Mouse (Mus musculus) gastrocnemius, adult 2 months (tissue): ENCODE data around the gene Mdga1. TPM values are rescaled to one million over a fixed set of nuclear protein-coding genes. Genes with fewer than 3 reads are reported as not detected.
A peak's percentile ranks its signal among the peaks of the same experiment; 100 is the strongest.

Source experiments
- DNase-seq: peaks from one replicate; pipeline ENCODE4 v3.0.0; 2022
- H3K27ac ChIP-seq: fragments of 200-600 bp; 2 replicates; pipeline ENCODE4 v1.8.1; 2022; ENCODE audit warnings: mild to moderate bottlenecking
- H3K4me3 ChIP-seq: fragments of 200-600 bp; 2 replicates; pipeline ENCODE4 v1.8.1; 2022; ENCODE audit warnings: mild to moderate bottlenecking, moderate library complexity
- CTCF ChIP-seq: fragments of 200-600 bp; IDR thresholded peaks from 2 replicates; pipeline ENCODE4 v1.8.1; 2022; ENCODE audit warnings: antibody characterized with exemption, mild to moderate bottlenecking, moderate library complexity
- intact Hi-C: fragments of 180-260 bp; cut with DNase I; formaldehyde crosslinking; loops from one replicate; pipeline ENCODE4 v1.15.1; 2025
- total RNA-seq, 2 experiments: library from RNA; stranded (reverse); gene quantifications; 2 replicates each; pipeline ENCODE4 v1.2.3; 2021

Gene Mdga1
- total RNA-seq, 2 experiments from 2014 or later = 29.5 to 41.3 TPM

DNA sequence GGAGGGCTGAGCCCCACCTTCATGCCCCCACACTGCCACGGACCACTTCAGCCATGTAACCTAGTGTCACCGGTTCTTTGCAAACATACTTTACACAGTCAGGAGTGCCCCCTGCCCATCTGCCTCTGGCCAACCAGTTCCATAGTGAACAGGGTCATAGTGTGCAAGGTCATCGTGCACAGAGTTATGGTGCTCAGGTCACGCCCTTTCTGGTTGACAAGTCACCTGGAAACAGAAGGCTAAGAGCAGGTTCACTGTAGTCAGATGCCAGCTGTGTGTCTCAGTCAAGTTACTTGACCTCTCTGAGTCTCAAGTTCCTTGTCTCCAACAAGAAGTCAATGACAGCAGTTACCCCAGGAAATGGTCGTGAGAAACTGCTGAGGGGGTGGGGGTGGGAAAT, 65.2 kb downstream of the Mdga1 start:
- no peak overlapping the region for H3K27ac ChIP-seq
- intact Hi-C loops = no loop called here
- no peak for TF ChIP-seq CTCF
- no peak overlapping the region for H3K4me3 ChIP-seq
- DNase-seq = no peak

DNA sequence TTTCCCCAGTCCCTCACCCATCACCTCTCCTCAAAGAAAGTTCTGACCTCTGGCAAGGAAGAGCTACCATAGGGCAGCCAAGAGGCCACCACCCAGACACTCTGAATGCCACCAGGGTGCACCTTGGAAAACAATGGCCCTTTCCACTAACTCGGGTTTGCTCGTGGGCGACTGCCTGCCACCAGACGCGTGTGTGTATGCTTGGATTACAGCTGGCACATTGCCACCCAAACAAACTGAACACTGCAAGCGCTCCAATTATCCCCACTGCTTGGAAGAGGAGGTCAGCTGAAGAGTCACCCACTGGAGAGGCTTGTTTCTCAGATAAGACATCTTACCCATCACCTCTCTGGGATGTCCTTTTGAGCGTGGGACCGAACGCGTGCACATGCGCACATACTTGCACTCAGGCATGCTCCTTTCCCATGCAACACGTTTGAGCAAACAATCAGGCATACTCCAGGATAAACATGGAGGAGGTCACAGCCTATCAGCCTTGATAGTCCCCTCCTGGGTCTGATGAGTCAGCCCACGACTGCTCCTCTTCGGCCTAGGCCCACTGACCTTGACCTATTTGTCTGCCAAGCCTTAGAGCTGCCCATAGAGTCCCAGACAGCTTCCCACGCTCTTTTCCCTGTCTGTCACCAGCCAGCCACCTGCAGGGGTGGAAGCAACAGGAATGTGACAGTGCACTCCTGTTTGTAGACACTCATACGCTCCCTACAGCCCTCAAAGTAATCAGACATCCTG, 67.3 kb downstream of the Mdga1 start:
- Histone ChIP-seq H3K4me3 (no peak overlapping the region), H3K27ac (no peak overlapping the region)
- intact Hi-C loops = no loop called here
- DNase-seq = no peak
- TF ChIP-seq CTCF = no peak

DNA sequence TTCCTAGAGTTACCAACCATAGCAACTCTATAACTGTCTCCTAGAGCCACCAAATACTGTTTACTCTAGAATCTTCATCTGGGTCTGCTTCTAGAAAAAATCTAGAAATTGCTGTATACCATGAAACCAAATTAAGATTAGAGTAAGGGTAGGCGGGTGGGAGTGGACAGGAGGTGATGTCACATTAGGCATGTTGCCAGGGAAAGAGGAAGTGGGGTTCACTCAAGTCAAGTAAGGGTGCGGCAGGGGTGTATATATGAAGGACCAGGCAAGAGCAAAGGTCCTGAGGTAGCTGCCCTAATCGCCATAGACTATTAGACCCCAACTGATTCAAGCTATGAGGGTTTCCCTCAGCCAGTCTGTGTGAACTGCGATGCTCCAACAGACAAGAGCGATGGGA, 69.6 kb downstream of the Mdga1 start:
- DNase-seq = no peak
- no peak overlapping the region for H3K4me3 ChIP-seq
- intact Hi-C loops = no loop called here
- no peak for TF ChIP-seq CTCF
- no peak overlapping the region for H3K27ac ChIP-seq

DNA sequence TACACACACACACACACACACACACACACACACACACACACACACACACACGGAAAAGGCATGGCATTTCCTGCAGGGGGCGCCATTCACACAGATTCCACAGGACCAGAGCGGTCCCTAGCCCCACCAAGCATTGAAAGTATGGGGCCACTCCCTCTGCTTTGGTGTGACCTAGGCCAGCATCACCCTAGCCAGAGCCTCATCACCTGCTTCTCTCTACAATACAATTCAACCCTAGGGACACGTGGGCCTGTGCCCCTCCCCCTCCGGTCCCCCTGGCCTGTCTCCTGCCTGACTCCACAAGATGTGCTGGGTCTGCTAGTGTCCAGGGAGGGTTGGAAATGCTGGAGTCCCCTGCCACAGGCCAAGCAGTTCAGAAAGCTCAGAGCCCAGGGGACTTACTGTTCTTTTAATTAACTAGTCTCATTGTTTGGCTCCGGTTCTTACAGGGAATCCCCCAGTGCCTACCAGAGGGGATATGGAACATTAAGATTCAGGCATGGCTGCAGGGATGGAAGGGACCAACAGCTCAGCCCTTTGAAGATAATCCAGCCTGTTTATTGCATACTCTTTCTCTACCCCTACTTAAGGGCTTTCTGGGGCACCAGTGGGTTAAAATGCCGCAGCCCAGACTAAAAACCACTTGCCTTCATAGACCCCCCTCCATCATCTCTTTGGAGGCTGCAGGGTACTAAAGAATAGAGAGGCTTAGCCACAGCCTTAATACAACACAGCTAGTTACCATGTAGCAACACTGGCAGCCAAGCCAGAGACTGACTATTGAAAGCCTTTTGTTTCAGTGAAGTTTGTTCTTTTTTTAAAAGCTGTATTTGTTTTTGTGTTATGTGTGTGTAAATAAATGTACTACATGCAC, 73.5 kb downstream of the Mdga1 start:
- Histone ChIP-seq H3K4me3 (no peak overlapping the region), H3K27ac (peak overlapping the region; percentile 90)
- TF ChIP-seq CTCF = peak; percentile 36
- DNase-seq = peak; percentile 74
- intact Hi-C loops = loop anchor here (5.0 to 10.0 kb wide), 2 partner anchors 208 to 556 kb away; no protein-coding TSS in a partner anchor

DNA sequence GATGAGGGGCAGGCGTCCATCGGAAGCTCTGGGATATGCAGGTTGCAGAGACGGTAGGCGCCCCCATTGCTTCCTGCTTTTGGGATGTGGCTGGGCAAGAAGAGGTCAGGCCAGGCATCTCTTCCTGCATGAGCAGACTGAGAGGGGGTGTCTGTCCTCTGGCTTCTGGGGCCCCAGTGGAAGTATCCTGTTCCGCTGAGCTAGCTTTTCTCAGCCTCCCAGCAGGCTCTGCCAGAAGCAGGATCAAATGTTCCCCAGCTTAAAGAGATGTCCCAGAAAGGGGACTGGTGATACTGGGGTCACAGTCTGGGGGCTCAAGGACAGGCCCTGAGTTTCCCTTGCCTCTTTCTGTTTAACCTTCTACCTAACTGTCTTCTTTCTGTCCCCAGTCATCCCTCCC, 74.3 kb downstream of the Mdga1 start:
- DNase-seq = peak; percentile 82
- H3K4me3 ChIP-seq = peak overlapping the region; percentile 7; the same call in 1 of the 2 replicates
- intact Hi-C loops = loop anchor here (5.0 to 10.0 kb wide), 2 partner anchors 209 to 557 kb away; no protein-coding TSS in a partner anchor
- peak overlapping the region; percentile 90 for H3K27ac ChIP-seq
- TF ChIP-seq CTCF = no peak

DNA sequence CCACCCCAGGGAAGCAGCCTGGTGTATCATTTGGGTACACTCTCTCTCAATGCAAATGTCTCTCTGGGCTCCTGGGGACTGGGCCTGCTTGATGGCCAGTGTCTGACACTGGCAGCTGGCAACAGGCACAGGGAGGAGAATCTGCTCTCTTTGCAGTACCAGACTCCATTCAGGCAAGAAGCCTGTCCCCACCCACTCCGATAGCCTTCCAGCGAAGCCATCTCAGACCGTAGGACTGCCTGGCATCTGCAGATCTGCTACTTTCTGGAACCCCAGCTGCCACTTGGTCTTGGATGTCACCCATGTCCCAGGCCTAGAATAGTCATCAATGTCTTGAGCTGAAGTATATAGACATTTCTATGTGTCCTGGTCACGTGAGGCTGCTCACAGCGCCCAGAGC, 74.9 kb downstream of the Mdga1 start:
- peak; percentile 86 for DNase-seq
- TF ChIP-seq CTCF = no peak
- no peak overlapping the region for H3K4me3 ChIP-seq
- intact Hi-C loops = loop anchor here (5.0 to 10.0 kb wide), 2 partner anchors 210 to 557 kb away; no protein-coding TSS in a partner anchor
- peak overlapping the region; percentile 90 for H3K27ac ChIP-seq

DNA sequence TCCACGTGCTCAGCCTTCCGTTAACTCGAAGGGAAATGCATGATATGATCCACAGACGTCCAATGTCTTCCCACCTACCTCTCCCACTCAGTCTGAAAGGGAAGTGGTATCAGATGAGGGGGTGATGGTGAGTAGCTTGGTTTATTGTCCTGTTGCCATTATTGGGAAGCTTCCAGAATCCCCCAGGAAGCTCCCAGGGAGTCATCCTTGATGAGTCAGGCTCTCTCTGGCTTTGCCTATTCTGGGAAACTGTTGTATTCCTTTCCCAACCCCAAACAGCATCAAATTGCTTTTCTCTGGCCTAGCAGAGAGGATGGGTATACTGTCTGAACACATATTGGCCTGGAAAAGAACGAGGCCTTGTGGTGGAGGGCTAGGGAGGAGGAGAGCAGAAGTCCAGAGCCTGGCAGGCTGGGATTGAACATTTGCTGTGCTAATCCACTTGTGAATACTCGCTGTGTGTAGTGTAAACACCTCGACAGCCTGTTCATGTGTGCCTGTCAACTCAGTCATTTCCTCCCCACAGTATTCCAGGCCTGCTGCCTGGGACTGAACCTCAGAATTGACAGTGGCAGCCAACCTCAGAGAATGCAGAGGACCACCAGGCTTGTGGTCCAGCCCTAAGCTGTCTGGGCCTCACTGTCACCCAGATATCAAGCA, 79.3 kb downstream of the Mdga1 start:
- no peak for TF ChIP-seq CTCF
- intact Hi-C loops = loop anchor here (10.0 kb wide), 1 partner anchor 214 kb away; no protein-coding TSS in a partner anchor

DNA sequence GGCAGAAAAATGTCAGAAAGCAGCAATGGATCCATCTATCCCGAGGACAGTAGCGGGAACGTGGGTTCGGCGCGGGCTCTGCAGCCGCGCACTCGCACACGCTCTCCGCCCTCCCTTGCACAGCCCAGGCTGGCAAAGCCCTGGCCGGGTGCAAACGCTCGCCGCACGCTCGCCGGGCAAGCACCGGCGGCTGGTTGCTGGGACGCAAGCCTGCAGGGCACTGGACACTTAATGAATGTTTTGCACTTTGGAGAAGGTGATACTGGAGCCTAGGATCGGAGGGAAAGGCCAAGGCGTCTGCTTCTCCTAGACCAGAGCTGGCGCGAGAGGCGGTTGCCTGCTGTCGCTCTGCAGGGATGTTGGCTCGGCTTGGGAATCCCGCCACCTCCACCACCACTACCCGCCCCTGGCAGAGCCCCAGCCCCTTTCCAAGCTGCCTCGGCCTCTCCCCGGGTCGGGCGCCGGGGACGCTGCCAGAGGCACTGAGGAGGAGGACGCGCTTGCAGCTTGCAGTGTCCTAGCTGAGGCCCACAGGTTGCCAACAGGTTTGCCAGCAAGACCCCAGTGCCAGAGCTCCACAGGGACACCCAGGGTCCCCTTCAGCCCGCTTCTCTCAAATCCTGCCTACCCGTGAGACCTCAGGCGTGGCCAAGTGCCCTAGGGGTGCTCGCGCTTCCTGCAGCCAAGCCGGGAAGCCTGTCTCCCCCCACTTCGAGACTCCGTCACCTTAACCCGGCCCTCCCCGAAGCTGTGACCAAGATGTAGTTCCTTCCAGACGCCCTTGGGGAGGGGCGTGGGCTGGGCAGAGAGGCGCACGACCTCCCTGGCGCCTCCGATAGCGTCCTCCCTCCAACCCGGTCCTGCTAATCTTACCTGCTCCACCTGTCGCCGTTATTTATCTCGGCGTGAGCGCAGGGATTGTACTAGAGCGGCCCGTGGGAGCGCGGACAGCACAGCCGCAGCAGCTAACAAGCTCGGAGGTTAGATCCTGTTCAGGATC, 80.6 kb downstream of the Mdga1 start:
- no peak for TF ChIP-seq CTCF
- peak overlapping the region; percentile 92 for H3K4me3 ChIP-seq
- intact Hi-C loops = loop anchor here (10.0 kb wide), 2 partner anchors 184 to 254 kb away; no protein-coding TSS in a partner anchor
- peak; percentile 83 for DNase-seq
- H3K27ac ChIP-seq = peak overlapping the region; percentile 82

More for the DNA sequence above, 79.3 kb downstream of the Mdga1 start:
- H3K27ac ChIP-seq = no peak overlapping the region
- no peak for DNase-seq
- H3K4me3 ChIP-seq = no peak overlapping the region

DNA sequence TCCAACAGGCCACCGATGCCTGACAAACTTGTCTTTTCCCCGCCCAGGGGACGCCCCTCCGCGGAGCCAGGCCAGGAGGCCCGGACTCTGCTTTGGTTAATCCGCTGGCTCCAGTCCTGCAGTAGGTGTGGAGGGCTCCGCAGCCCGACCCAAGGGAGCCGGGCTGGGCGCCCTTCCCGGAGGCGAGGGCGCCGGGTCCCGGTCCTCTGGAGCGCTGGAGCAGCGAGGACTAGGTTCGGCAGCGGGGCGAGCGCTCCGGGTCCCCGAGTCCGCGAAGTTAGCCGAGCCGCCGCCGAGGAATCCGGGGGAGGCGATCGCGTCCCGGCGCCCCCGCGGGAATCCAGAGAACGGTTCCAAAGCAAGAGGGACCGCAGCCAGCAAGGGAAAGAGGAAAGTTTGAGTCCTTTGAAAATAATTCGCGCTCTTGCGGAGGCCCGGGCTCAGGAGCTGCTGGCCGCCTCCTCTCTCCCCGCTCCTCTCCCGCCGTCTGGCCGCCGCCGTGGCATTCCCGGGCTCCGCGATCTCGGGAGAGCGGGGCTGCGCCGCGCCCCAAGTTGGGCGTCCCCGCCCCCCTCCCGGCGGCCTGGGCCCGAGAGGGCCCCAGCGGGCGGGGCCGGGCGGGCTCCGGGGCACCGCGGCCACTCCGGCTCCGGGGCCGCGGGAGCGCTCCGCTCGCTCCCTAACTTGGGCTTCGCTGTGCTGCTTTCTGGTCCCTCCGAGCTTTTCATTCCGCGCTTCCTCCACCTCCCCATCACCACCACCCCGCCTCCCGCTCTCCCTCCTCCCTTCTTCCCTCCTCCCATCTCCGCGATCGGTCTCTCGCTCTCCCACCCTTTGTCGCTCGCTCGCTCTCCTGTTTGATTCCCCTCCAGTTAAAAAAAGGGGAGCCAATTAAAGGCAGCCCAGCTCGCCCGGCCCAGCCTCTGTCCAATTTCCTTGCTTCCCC, 81.7 kb downstream of the Mdga1 start:
- peak overlapping the region; percentile 82 for H3K27ac ChIP-seq
- intact Hi-C loops = loop anchor here (10.0 kb wide), 2 partner anchors 183 to 253 kb away; no protein-coding TSS in a partner anchor
- peak overlapping the region; percentile 92 for H3K4me3 ChIP-seq
- DNase-seq = peak; percentile 73
- no peak for TF ChIP-seq CTCF

DNA sequence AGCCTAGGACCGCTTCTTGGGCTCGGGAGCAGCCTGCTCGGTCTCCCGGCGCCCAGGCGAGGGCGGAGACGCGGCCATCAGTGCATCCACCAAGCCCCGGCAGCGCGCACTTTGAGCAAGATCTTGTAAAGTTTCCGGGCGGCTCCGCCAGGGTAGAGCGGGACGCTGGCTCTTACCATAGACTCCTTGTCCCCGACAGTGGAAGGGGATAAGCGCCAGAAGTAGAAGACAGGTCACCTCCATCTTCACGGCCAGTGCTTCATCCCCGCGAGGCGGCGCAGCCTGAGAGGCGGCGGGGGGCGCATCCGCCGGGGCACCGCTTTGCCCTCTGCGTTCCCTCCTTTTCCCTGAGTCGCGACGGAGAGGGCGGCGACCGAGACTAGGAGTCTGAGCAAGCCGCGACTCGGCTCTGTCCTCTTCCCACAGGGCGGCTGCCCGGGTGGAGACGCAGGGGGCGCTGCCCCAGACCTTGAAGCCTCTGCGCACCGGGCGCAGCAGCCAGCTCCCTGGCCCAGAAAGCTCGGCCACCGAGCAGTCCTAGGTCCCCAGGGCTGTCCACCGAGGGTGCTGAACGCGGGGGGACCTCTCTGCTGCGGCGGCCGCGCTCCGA, 82.5 kb downstream of the Mdga1 start:
- peak overlapping the region; percentile 92 for H3K4me3 ChIP-seq
- peak overlapping the region; percentile 82 for H3K27ac ChIP-seq
- peak; percentile 56 for TF ChIP-seq CTCF
- DNase-seq = peak; percentile 79
- intact Hi-C loops = loop anchor here (10.0 kb wide), 2 partner anchors 183 to 253 kb away; no protein-coding TSS in a partner anchor
